Mouse (Mus musculus): Measurements from ENCODE around the gene St8sia1.

St8sia1 gene

GRCm38 (mm10) chr6:142977221-142977620 is 13.0 kb upstream of the St8sia1 start:
- DNase-seq = no peak

- no peak for DNase-seq
Measured at GRCm38 (mm10) chr6:142973289-142973688, 9.0 kb upstream of the St8sia1 start.

GRCm38 (mm10) chr6:142972205-142972604 is 8.0 kb upstream of the St8sia1 start:
- DNase-seq = no peak

- no peak for DNase-seq
Measured at GRCm38 (mm10) chr6:142967407-142967806, 3.2 kb upstream of the St8sia1 start.

- peak; percentile 89 for DNase-seq
Measured at GRCm38 (mm10) chr6:142964531-142965385, 506 bp upstream of the St8sia1 start.

DNA sequence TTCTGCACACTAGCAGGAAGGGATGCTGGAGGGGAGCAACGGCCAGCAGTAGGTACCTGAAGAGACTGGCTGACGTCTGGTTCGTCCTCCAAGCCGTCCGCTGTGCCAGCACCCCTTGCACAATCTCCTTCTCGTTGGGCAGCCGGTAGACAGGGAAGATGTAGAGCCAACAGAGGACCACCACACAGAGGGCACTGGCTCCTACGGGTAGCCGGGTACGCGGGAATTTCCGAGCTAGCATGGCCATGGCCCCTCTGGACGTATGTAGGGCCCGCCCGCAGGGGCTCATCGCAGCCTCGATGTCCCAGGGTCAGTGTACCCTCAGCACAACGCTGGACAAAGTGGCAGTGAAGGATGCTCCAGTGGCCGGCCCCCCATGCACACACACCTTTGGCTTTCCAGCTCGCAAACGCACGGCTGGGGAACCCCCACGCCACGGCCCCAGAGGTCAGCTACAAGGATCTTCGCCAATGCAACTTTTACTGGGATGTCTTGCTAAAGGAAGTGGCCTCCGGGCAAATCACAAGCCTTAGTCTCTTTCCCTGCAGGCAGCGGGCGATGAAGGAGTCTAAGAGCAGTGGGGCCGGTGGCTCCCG is 674 bp downstream of the St8sia1 start:
- no peak for DNase-seq

DNA sequence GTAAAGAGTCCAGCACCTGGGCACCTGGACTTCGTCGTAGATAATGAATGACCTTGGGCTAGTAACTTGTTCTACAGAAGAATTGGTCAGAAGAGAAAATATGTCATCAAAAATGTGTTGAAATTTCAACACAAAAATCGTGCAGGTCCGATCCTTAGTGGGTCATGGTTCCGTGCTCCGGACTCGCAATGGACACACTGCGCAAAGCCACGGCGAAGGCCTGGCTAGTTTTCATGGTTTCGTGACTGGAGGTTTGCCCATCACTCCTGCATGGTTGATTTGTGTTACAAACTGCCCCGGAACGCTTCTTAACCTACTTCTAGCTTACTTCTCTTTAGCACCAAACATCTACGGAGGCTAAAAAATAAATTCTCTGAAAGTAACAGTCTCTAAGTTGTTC is 1.4 kb downstream of the St8sia1 start:
- DNase-seq = peak; percentile 51

DNA sequence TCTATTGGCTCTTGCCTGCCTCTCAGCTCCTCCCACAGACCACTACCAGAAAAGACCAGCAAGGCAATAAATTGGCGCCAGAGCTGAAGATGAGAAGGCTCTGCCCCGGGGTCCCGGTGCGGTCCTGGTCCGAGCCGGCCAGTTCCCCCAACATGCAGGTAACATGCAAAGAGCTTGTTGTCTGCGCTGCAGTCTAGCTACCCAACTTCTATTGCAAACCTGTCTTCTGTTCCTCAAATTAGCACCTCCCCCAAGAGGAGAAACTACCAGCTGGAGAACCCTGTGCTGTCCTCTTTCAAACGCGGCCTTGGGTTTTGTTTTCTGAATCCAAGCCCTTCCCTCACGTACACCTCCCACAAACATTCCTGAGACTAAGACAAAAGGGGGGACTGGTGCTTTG is 1.8 kb downstream of the St8sia1 start:
- DNase-seq = no peak

- no peak for DNase-seq
Measured at GRCm38 (mm10) chr6:142961721-142962455, 2.4 kb downstream of the St8sia1 start.

- no peak for DNase-seq
Measured at GRCm38 (mm10) chr6:142956556-142956955, 7.7 kb downstream of the St8sia1 start.

GRCm38 (mm10) chr6:142955281-142955680 is 9.0 kb downstream of the St8sia1 start:
- no peak for DNase-seq

DNA sequence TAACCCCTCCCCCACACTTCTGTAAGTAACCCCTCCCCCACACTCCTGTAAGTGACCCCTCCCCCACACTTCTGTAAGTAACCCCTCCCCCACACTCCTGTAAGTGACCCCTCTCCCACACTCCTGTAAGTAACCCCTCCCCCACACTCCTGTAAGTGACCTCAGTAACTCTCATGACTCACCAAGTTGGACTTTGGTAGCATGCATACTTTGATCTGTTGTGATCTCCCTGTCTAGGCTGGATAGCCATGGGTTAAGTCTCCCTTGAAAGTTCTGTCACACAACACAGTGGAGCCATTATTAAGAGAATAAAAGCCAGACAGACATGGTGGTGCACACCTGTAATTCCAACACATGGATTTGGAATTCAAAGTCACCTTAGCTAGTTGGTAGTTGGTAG is 11.1 kb downstream of the St8sia1 start:
- DNase-seq = no peak

GRCm38 (mm10) chr6:142952361-142952954 is 11.8 kb downstream of the St8sia1 start:
- no peak for DNase-seq

GRCm38 (mm10) chr6:142951564-142952308 is 12.5 kb downstream of the St8sia1 start:
- no peak for DNase-seq

DNA sequence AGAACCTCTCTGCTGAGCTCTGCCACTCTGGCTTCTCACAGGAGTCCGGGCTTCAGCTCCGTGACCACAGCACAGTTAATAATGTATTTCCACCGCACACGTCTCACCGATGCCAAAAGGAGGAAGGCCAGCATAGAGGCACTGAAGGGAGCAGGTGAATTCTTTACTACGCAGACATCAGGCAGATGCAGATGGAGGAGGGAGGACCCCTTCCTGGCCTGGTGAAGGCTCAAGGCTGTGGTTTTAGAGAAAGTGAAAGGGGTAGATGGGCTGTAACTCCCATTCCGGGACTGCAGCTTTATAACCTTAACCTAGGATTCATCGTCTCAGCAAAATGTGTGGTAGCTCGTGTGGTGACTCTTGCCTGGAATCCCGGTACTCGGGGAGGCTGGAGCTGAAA is 13.9 kb downstream of the St8sia1 start:
- DNase-seq = no peak

DNA sequence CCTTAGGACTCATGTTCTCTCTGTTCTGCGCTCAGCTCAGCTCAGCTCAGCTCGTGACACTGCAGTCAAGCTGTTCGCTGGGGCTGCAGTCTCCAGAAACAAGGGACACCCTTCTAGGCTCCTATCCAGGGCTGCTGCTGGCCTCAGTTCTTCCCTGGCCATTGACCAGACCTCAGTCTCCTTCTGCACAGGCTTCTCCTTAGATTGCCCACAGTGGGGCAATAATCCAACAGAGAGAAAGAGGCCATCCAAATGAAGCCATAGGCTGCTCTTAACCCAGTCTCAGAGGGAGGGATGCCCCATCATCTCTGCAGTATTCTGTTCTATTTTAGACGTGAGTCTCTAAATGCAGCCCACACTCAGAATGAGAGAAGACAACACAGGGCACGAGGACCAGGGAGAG is 15.3 kb downstream of the St8sia1 start:
- DNase-seq = peak; percentile 87

DNA sequence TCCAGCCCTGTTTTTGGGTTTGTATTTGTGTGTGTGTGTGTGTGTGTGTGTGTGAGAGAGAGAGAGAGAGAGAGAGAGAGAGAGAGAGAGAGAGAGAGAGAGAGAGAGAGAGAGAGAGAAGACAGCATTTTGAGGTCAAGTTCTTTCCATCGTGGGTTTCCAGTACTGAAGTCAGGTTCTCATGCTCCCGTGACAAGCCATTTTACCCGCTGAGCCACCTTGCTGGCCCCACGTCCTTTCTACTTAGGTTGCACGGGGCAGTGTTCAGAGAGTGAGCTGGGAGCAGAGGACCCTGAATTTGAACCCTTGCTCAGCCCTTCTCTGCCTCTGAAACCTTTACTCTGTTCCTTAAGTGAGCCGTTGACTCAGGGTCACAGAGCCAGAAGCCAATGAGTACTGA is 17.2 kb downstream of the St8sia1 start:
- no peak for DNase-seq

GRCm38 (mm10) chr6:142946069-142946871 is 18.0 kb downstream of the St8sia1 start:
- DNase-seq = peak; percentile 7

GRCm38 (mm10) chr6:142945461-142945860 is 18.8 kb downstream of the St8sia1 start:
- peak; percentile 1 for DNase-seq

GRCm38 (mm10) chr6:142944470-142944869 is 19.8 kb downstream of the St8sia1 start:
- DNase-seq = no peak

DNA sequence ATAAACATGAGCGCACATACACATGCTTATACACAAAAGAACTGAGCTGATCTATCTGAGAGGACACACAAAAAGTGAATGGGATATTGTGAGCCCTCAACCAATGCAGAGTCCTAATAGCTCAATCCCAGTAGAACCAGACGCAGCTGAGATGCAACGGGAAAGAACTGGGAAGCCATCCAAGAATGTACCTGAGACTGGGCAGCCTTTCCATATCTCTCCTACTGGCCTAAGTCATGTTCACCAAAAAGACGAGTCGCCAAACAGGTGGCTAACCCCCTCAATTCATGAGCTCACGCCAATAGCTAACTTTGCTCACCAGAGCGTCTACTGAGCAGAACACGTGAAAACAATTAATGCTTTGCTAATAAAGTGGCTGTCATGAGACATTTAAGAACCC is 20.8 kb downstream of the St8sia1 start:
- DNase-seq = peak; percentile 56

Data from cerebellum, adult 11-12 months (tissue).